Mouse (Mus musculus): ENCODE measurements around the gene Kmt5a.

GRCm38 (mm10) chr5:124432398-124433012, 7.2 kb upstream of the Kmt5a start:
- TF ChIP-seq POLR2A (IDR thresholded peaks at IDR 0.05; ENCODE audit: insufficient read length, low read depth), result no peak
- no peak for TF ChIP-seq USF1 (IDR thresholded peaks at IDR 0.05; ENCODE audit: low read depth)
